Mouse (Mus musculus) thymus, adult 2 months (tissue): ENCODE results near the gene Vmn2r117.
"Not testable (repeated sequence)": the region's sequence is repeated elsewhere in the genome, so short reads cannot be mapped to it uniquely, and the experiment has no call there.

Source experiments
- CTCF ChIP-seq: fragments of 200-500 bp; IDR thresholded peaks from 2 replicates; pipeline ENCODE4 v1.5.1; 2012; ENCODE audit warnings: mild to moderate bottlenecking, control low read depth, low read length, moderate library complexity, borderline replicate concordance; ENCODE audit not compliant: control insufficient read depth, poor library complexity, insufficient read depth; ENCODE audit errors: extremely low read depth
- POLR2A ChIP-seq: fragments of 200-500 bp; IDR thresholded peaks from 2 replicates; pipeline ENCODE4 v1.6.1; 2012; ENCODE audit warnings: mild to moderate bottlenecking, low read length, control low read depth, moderate library complexity; ENCODE audit not compliant: control insufficient read depth, poor library complexity, insufficient read depth; ENCODE audit errors: extremely low read depth

GRCm38 (mm10) chr17:23479599-23479998, at the start of gene Vmn2r117:
- TF ChIP-seq CTCF, POLR2A: not testable (repeated sequence)
